Mouse (Mus musculus) stomach, postnatal 0 days (tissue): ENCODE results near the gene Spem1.

Source experiments
- CTCF ChIP-seq: IDR thresholded peaks from 2 replicates; pipeline ENCODE4 v1.5.1; 2016; ENCODE audit warnings: antibody characterized with exemption, low read depth, mild to moderate bottlenecking, moderate library complexity
- EP300 ChIP-seq: optimal IDR thresholded peaks from 2 replicates; pipeline ENCODE3; 2016; ENCODE audit warnings: antibody characterized with exemption

- TF ChIP-seq EP300 (no peak), CTCF (peak; percentile 64)
These were observed 33.4 kb upstream of the Spem1 start for GRCm38 (mm10) chr11:69855347-69855746.
